Mouse (Mus musculus): ENCODE results near the gene Eif2ak3. TPM values are rescaled to one million over a fixed set of nuclear protein-coding genes. Genes with fewer than 3 reads are reported as not detected.
"Not testable (repeated sequence)": the region's sequence is repeated elsewhere in the genome, so short reads cannot be mapped to it uniquely, and the experiment has no call there.

Eif2ak3 gene
- total and polyA plus RNA-seq, 2 experiments from 2014 or later: 8.3 to 22.3 TPM

GRCm38 (mm10) chr6:70821566-70821965 is 22.7 kb upstream of the Eif2ak3 start:
- DNase-seq (no peak), ATAC-seq (no peak)
- Histone ChIP-seq H3K4me2 (ENCODE audit: low read depth) (no peak overlapping the region), H3K36me3 (ENCODE audit: insufficient read depth) (no peaks in the 10 kb centered on the region), H3K9ac (no peak overlapping the region), H3K27ac (ENCODE audit: low read depth, low read length) (no peak overlapping the region), H3K4me3 (ENCODE audit: low read depth, low read length) (no peak overlapping the region), H3K4me1 (ENCODE audit: insufficient read depth) (peaks cover 5% of the 10 kb centered on the region; the same call in 1 of the 2 replicates), H3K27me3 (ENCODE audit: insufficient read depth, low read length) (no peaks in the 10 kb centered on the region), H3K9me3 (ENCODE audit: low read length) (no peaks in the 10 kb centered on the region)
- no peak for TF ChIP-seq CTCF (IDR thresholded peaks at IDR 0.05; ENCODE audit: low read depth)
- WGBS: 73% methylated on average over 2 of the region's 2 CpGs

DNA sequence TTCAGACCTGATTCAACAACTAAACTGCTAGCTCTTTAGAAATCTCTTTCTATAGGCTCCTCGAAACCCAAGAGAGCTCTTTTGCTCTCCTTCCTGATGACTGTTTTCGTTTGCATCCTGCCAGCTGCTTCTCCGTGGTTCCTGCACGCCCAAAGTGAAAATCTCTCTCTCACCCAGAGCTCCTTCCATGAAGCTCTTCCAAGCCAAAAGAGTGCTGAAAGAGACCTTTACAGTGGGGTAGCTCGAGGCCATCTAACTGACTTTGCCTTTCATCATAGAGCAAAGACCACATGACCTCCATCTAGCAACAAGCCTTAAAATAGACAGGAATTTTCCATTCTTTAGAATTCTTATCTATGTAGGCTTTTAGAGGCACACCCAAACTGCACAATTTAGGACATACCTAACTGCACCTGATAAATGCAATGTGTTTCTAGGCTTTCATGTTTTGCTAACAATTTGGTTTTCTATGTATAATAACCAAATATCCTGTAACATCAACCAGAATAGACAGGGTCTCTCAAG is 21.9 kb upstream of the Eif2ak3 start:
- no peak for ATAC-seq
- WGBS: 70% methylated on average over 5 of the region's 5 CpGs

DNA sequence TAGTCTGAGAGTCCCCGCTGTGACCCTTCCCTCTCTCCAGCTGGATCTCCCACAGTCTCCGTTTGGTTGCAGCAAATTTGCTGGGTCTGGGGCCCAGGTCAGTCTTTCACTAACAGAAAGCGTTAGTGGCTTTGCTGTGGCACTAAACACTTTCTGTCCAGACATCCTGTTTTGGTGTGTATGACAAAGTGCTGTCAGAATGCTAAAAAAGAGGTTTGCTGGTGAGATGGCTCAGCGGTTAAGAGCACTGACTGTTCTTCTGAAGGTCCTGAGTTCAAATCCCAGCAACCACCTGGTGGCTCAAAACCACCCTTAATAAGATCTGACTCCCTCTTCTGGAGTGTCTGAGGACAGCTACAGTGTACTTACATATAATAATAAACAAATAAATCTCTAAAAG is 21.0 kb upstream of the Eif2ak3 start:
- not testable (repeated sequence) for H3K27ac ChIP-seq (ENCODE audit: low read depth, low read length); H3K4me2 ChIP-seq (ENCODE audit: low read depth); DNase-seq; H3K9ac ChIP-seq; H3K4me1 ChIP-seq (ENCODE audit: insufficient read depth); H3K9me3 ChIP-seq (ENCODE audit: low read length); ATAC-seq; H3K27me3 ChIP-seq (ENCODE audit: insufficient read depth, low read length); H3K36me3 ChIP-seq (ENCODE audit: insufficient read depth); H3K4me3 ChIP-seq (ENCODE audit: low read depth, low read length)
- WGBS: 71% methylated on average over 4 of the region's 4 CpGs

More for the DNA sequence above, 21.9 kb upstream of the Eif2ak3 start:
- Histone ChIP-seq H3K4me1 (ENCODE audit: insufficient read depth) (peaks cover 5% of the 10 kb centered on the region; the same call in 1 of the 2 replicates), H3K27me3 (ENCODE audit: insufficient read depth, low read length) (no peaks in the 10 kb centered on the region), H3K9ac (no peak overlapping the region), H3K4me3 (ENCODE audit: low read depth, low read length) (no peak overlapping the region), H3K9me3 (ENCODE audit: low read length) (no peaks in the 10 kb centered on the region), H3K27ac (ENCODE audit: low read depth, low read length) (no peak overlapping the region), H3K36me3 (ENCODE audit: insufficient read depth) (no peaks in the 10 kb centered on the region), H3K4me2 (ENCODE audit: low read depth) (no peak overlapping the region)
- no peak for DNase-seq
- no peak for TF ChIP-seq CTCF (IDR thresholded peaks at IDR 0.05; ENCODE audit: low read depth)

GRCm38 (mm10) chr6:70824085-70824986 is 20.0 kb upstream of the Eif2ak3 start:
- Histone ChIP-seq H3K27me3 (ENCODE audit: insufficient read depth, low read length) (no peaks in the 10 kb centered on the region), H3K9me3 (ENCODE audit: low read length) (no peaks in the 10 kb centered on the region), H3K9ac (peak overlapping the region; percentile 51), H3K4me3 (ENCODE audit: low read depth, low read length) (peak overlapping the region; percentile 51), H3K4me1 (ENCODE audit: insufficient read depth) (peaks cover 5% of the 10 kb centered on the region; the same call in 1 of the 2 replicates), H3K4me2 (ENCODE audit: low read depth) (peak overlapping the region; percentile 89), H3K27ac (ENCODE audit: low read depth, low read length) (no peak overlapping the region), H3K36me3 (ENCODE audit: insufficient read depth) (no peaks in the 10 kb centered on the region)
- 8% methylated on average over 23 of the region's 23 CpGs for WGBS
- ATAC-seq: peak; percentile 96
- TF ChIP-seq CTCF (IDR thresholded peaks at IDR 0.05; ENCODE audit: low read depth): no peak
- peak; percentile 67 for DNase-seq

GRCm38 (mm10) chr6:70824987-70825337 is 19.4 kb upstream of the Eif2ak3 start:
- H3K9ac ChIP-seq: peak overlapping the region; percentile 51; the same call in 1 of the 2 replicates
- no peak for DNase-seq
- no peaks in the 10 kb centered on the region for H3K36me3 ChIP-seq (ENCODE audit: insufficient read depth)
- H3K9me3 ChIP-seq (ENCODE audit: low read length): no peaks in the 10 kb centered on the region
- peak overlapping the region; percentile 51 for H3K4me3 ChIP-seq (ENCODE audit: low read depth, low read length)
- no peaks in the 10 kb centered on the region for H3K27me3 ChIP-seq (ENCODE audit: insufficient read depth, low read length)
- peak; percentile 4; the same call in 1 of the 2 replicates for ATAC-seq
- peaks cover 5% of the 10 kb centered on the region; the same call in 1 of the 2 replicates for H3K4me1 ChIP-seq (ENCODE audit: insufficient read depth)
- H3K27ac ChIP-seq (ENCODE audit: low read depth, low read length): no peak overlapping the region
- WGBS: 53% methylated on average over 4 of the region's 4 CpGs
- no peak for TF ChIP-seq CTCF (IDR thresholded peaks at IDR 0.05; ENCODE audit: low read depth)
- peak overlapping the region; percentile 89 for H3K4me2 ChIP-seq (ENCODE audit: low read depth)

DNA sequence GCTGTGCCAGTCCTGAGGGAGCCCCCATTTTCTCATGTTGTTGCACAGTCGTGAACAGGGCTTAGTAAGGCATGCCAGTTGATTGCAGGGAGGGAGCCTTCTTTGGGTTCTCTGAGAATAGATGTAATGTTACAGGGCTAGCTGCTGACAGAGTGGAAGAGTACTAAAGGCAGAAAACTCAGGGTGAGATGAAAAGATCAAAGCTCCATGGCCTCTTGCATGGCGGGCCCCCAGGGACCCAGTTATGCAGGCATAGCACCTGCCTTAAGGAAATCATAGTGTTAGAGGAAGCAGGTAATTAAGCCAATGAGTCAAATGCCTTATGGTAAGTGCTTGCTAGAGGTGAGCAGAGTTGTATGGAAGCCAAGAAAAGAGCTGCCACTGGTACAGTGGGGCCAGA is 14.9 kb upstream of the Eif2ak3 start:
- WGBS: 59% methylated on average over 2 of the region's 2 CpGs
- no peaks in the 10 kb centered on the region for H3K9me3 ChIP-seq (ENCODE audit: low read length)
- no peak for TF ChIP-seq CTCF (IDR thresholded peaks at IDR 0.05; ENCODE audit: low read depth)
- H3K27ac ChIP-seq (ENCODE audit: low read depth, low read length): no peak overlapping the region
- no peak overlapping the region for H3K4me3 ChIP-seq (ENCODE audit: low read depth, low read length)
- DNase-seq (no peak), ATAC-seq (no peak)
- no peaks in the 10 kb centered on the region for H3K27me3 ChIP-seq (ENCODE audit: insufficient read depth, low read length)
- no peak overlapping the region for H3K4me2 ChIP-seq (ENCODE audit: low read depth)
- no peaks in the 10 kb centered on the region for H3K4me1 ChIP-seq (ENCODE audit: insufficient read depth)
- no peak overlapping the region for H3K9ac ChIP-seq
- no peaks in the 10 kb centered on the region for H3K36me3 ChIP-seq (ENCODE audit: insufficient read depth)

DNA sequence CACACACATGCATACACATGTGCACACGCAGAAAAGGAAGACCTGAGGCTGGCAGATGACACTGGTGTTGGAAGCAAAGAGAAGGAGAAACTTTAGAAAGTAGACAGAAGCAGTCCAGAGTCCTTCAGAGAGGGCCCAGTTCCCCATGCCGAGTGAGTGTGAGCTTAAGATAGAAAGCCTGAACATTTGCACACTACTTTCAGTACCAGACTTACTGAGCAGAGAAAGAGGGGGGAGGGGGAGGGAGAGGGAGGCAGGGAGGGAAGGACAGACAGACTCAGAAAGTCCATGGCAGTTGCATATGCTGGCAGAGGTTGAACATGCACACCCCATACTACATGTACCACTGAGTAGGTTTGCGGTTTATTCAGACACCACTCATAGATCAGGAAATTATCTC is 13.8 kb upstream of the Eif2ak3 start:
- Histone ChIP-seq H3K9ac (no peak overlapping the region), H3K27me3 (ENCODE audit: insufficient read depth, low read length) (no peaks in the 10 kb centered on the region), H3K9me3 (ENCODE audit: low read length) (no peaks in the 10 kb centered on the region), H3K36me3 (ENCODE audit: insufficient read depth) (no peaks in the 10 kb centered on the region), H3K27ac (ENCODE audit: low read depth, low read length) (no peak overlapping the region), H3K4me1 (ENCODE audit: insufficient read depth) (no peaks in the 10 kb centered on the region), H3K4me3 (ENCODE audit: low read depth, low read length) (no peak overlapping the region), H3K4me2 (ENCODE audit: low read depth) (no peak overlapping the region)
- ATAC-seq (no peak), DNase-seq (no peak)
- WGBS: 80% methylated on average over 3 of the region's 3 CpGs
- no peak for TF ChIP-seq CTCF (IDR thresholded peaks at IDR 0.05; ENCODE audit: low read depth)
